9 mouse cellular contexts compared by ENCODE assay signal in genomic region chr13:45006483-45006882, GRCm38 (mm10). TPM values are rescaled to one million over a fixed set of nuclear protein-coding genes. Genes with fewer than 3 reads are reported as not detected.
DNase-seq lines count a peak whose midpoint lies in the region; ATAC-seq and TF ChIP-seq lines count a peak whose summit lies in the region.
"Had no signal": no experiment of that assay in that cellular context is flagged by ENCODE, and none has a peak within 500 bp of the region (broad histone marks: within the 10 kb centered on the region; RNA-seq: fewer than 3 reads in every experiment).

No protein-coding gene starts in this region.

- no peak overlapping the region for H3K4me2 ChIP-seq in hindbrain, embryonic 11.5 days (replicated peaks; ENCODE audit: low read depth, low read length)
- no peak overlapping the region for H3K4me2 ChIP-seq in hindbrain, embryonic 14.5 days (replicated peaks)
- H3K4me2 ChIP-seq in neural tube, embryonic 15.5 days: no peak overlapping the region
- H3K4me2 ChIP-seq: limb, embryonic 15.5 days had no signal

- no peaks in the 10 kb centered on the region for H3K27me3 ChIP-seq in hindbrain, embryonic 11.5 days (ENCODE audit: control insufficient read depth, insufficient read depth, low read length)
- no peaks in the 10 kb centered on the region for H3K27me3 ChIP-seq in hindbrain, embryonic 14.5 days (ENCODE audit: control insufficient read depth, insufficient read depth, low read length)
- H3K27me3 ChIP-seq in thymus, adult 2 months (ENCODE audit: control insufficient read depth, insufficient read depth, low read length): no peaks in the 10 kb centered on the region
- no peaks in the 10 kb centered on the region for H3K27me3 ChIP-seq in small intestine, adult 2 months (ENCODE audit: control insufficient read depth, insufficient read depth, low read length)
- H3K27me3 ChIP-seq in neural tube, embryonic 15.5 days (replicated peaks): no peaks in the 10 kb centered on the region
- H3K27me3 ChIP-seq: limb, embryonic 15.5 days had no signal

- WGBS in hindbrain, embryonic 11.5 days: 78% methylated on average over 5 of the region's 5 CpGs
- WGBS in hindbrain, embryonic 14.5 days: 83% methylated on average over 5 of the region's 5 CpGs
- WGBS in thymus, adult 2 months: 73% methylated on average over 5 of the region's 5 CpGs
- WGBS in small intestine, adult 2 months: 83% methylated on average over 5 of the region's 5 CpGs
- 85% methylated on average over 5 of the region's 5 CpGs for WGBS in neural tube, embryonic 15.5 days

- H3K4me3 ChIP-seq in hindbrain, embryonic 11.5 days (ENCODE audit: low read depth, low read length): no peak overlapping the region
- no peak overlapping the region for H3K4me3 ChIP-seq in hindbrain, embryonic 14.5 days (replicated peaks; ENCODE audit: low read length)
- H3K4me3 ChIP-seq in thymus, adult 2 months (ENCODE audit: control insufficient read depth, insufficient read depth, low read length): no peak overlapping the region
- no peak overlapping the region for H3K4me3 ChIP-seq in small intestine, adult 2 months (ENCODE audit: low read depth, low read length)
- no peak overlapping the region for H3K4me3 ChIP-seq in neural tube, embryonic 15.5 days (replicated peaks)
- H3K4me3 ChIP-seq: limb, embryonic 15.5 days had no signal

- H3K9me3 ChIP-seq in hindbrain, embryonic 11.5 days (ENCODE audit: control insufficient read depth, low read length): no peaks in the 10 kb centered on the region
- H3K9me3 ChIP-seq in hindbrain, embryonic 14.5 days (ENCODE audit: control insufficient read depth, low read length): no peaks in the 10 kb centered on the region
- H3K9me3 ChIP-seq in neural tube, embryonic 15.5 days (replicated peaks): no peaks in the 10 kb centered on the region
- H3K9me3 ChIP-seq: limb, embryonic 15.5 days had no signal

- TF ChIP-seq POLR2A in thymus, adult 2 months (IDR thresholded peaks at IDR 0.05; ENCODE audit: control insufficient read depth, extremely low read depth, insufficient read depth, low read length, poor library complexity): no peak
- TF ChIP-seq POLR2A in small intestine, adult 2 months (IDR thresholded peaks at IDR 0.05; ENCODE audit: low read depth, low read length): no peak

- no peak overlapping the region for H3K27ac ChIP-seq in hindbrain, embryonic 11.5 days (ENCODE audit: low read depth, low read length)
- no peak overlapping the region for H3K27ac ChIP-seq in hindbrain, embryonic 14.5 days
- no peak overlapping the region for H3K27ac ChIP-seq in thymus, adult 2 months (ENCODE audit: control insufficient read depth, insufficient read depth, low read length)
- H3K27ac ChIP-seq in small intestine, adult 2 months (ENCODE audit: insufficient read depth, low read depth, low read length): no peak overlapping the region
- no peak overlapping the region for H3K27ac ChIP-seq in neural tube, embryonic 15.5 days (replicated peaks)
- H3K27ac ChIP-seq: limb, embryonic 15.5 days had no signal

- no peaks in the 10 kb centered on the region for H3K36me3 ChIP-seq in hindbrain, embryonic 11.5 days (ENCODE audit: control insufficient read depth, insufficient read depth, low read length)
- H3K36me3 ChIP-seq in hindbrain, embryonic 14.5 days (replicated peaks; ENCODE audit: control insufficient read depth, insufficient read depth): no peaks in the 10 kb centered on the region
- H3K36me3 ChIP-seq in thymus, adult 2 months (ENCODE audit: control insufficient read depth, insufficient read depth, low read length): no peaks in the 10 kb centered on the region
- H3K36me3 ChIP-seq in small intestine, adult 2 months (ENCODE audit: control insufficient read depth, insufficient read depth, low read length): no peaks in the 10 kb centered on the region
- H3K36me3 ChIP-seq in neural tube, embryonic 15.5 days: no peaks in the 10 kb centered on the region
- H3K36me3 ChIP-seq: limb, embryonic 15.5 days had no signal

- DNase-seq in hindbrain, embryonic 11.5 days (ENCODE audit: low spot score): peak; percentile 59
- DNase-seq in hindbrain, embryonic 14.5 days (ENCODE audit: low spot score): no peak
- DNase-seq in thymus, postnatal 0 days (ENCODE audit: low spot score): peak; percentile 53
- no peak for DNase-seq in thymus, adult 2 months
- DNase-seq in embryo, embryonic 10.5 days (ENCODE audit: low spot score): peak; percentile 58
- DNase-seq in frontal cortex, postnatal 14 days (ENCODE audit: low spot score in 2 of 2): no peak

- no peak for TF ChIP-seq CTCF in thymus, adult 2 months (IDR thresholded peaks at IDR 0.05; ENCODE audit: borderline replicate concordance, control insufficient read depth, extremely low read depth, insufficient read depth, low read length, poor library complexity)
- peak; percentile 37; the same call in 1 of the 2 replicates for TF ChIP-seq CTCF in small intestine, adult 2 months (IDR thresholded peaks at IDR 0.05; ENCODE audit: extremely low read depth, insufficient read length, insufficient replicate concordance, low read depth, low read length)

- no peaks in the 10 kb centered on the region for H3K4me1 ChIP-seq in hindbrain, embryonic 11.5 days (replicated peaks; ENCODE audit: control insufficient read depth, insufficient read depth, low read length)
- 0 out of 2 replicates have a peak, but pooled peaks cover 6% of the 10 kb centered on the region for H3K4me1 ChIP-seq in hindbrain, embryonic 14.5 days (replicated peaks; ENCODE audit: control insufficient read depth, insufficient read depth, low read length)
- H3K4me1 ChIP-seq in thymus, adult 2 months (replicated peaks; ENCODE audit: control insufficient read depth, insufficient read depth, low read length): peaks cover 6% of the 10 kb centered on the region; the same call in 1 of the 2 replicates
- no peaks in the 10 kb centered on the region; the same call in 1 of the 2 replicates for H3K4me1 ChIP-seq in small intestine, adult 2 months (ENCODE audit: control insufficient read depth, insufficient read depth, insufficient read length, low read length)
- peaks cover 7% of the 10 kb centered on the region for H3K4me1 ChIP-seq in neural tube, embryonic 15.5 days

- no peak overlapping the region for H3K9ac ChIP-seq in hindbrain, embryonic 11.5 days (ENCODE audit: low read depth, low read length)
- no peak overlapping the region for H3K9ac ChIP-seq in hindbrain, embryonic 14.5 days
- H3K9ac ChIP-seq in neural tube, embryonic 15.5 days (replicated peaks): no peak overlapping the region
- H3K9ac ChIP-seq: limb, embryonic 15.5 days had no signal

- no peak for ATAC-seq in hindbrain, embryonic 11.5 days (ENCODE audit: low FRiP score)
- no peak for ATAC-seq in hindbrain, embryonic 14.5 days (ENCODE audit: low FRiP score)
- ATAC-seq in neural tube, embryonic 15.5 days (ENCODE audit: low FRiP score): no peak

RNA-seq across cellular contexts. Expression of gene Dtnbp1, which starts 4.5 kb away (rescaled TPM):
- 69.2 and 74.0 TPM in 2 replicates for polyA plus RNA-seq in hindbrain, embryonic 11.5 days (2014; fragmentation: Nextera tagmentation; extraction: Ambion mirVana)
- 129 and 132 TPM in 2 replicates for polyA plus RNA-seq in hindbrain, embryonic 14.5 days (2014; fragmentation: Nextera tagmentation; extraction: Ambion mirVana)
- polyA plus RNA-seq in thymus, postnatal 0 days (2015; fragmentation: Nextera tagmentation; extraction: Ambion mirVana): 79.4 and 88.5 TPM in 2 replicates
- 60.6 and 70.6 TPM in 2 replicates for polyA plus RNA-seq in thymus, adult 2 months (2012; rRNA removed)
- 14.3 and 31.7 TPM in 2 replicates for polyA plus RNA-seq in small intestine, adult 2 months (2012; rRNA removed)
- 136 and 139 TPM in 2 replicates for polyA plus RNA-seq in neural tube, embryonic 15.5 days (2015; fragmentation: Nextera tagmentation; extraction: Ambion mirVana)

Comparison
In these comparisons a context has a peak if more than half of its experiments do, and no peak if none do; other contexts are left out.
1. DNase-seq: peak in hindbrain, embryonic 11.5 days (single experiment), thymus, postnatal 0 days (single experiment) and embryo, embryonic 10.5 days (single experiment); none in hindbrain, embryonic 14.5 days (single experiment), thymus, adult 2 months (single experiment) and frontal cortex, postnatal 14 days (0 of 2).